ENCODE assay signal across 26 mouse cellular contexts in genomic region chr14:121330090-121330408, GRCm38 (mm10).
"Had no signal": no experiment of that assay in that cellular context is flagged by ENCODE, and none has a peak within 500 bp of the region (broad histone marks: within the 10 kb centered on the region; RNA-seq: fewer than 3 reads in every experiment).

No protein-coding gene starts in this region.

- H3K27me3 ChIP-seq: heart, embryonic 13.5 days; heart, embryonic 15.5 days; hindbrain, embryonic 13.5 days; hindbrain, embryonic 15.5 days; intestine, embryonic 15.5 days; kidney, embryonic 15.5 days; limb, embryonic 13.5 days; limb, embryonic 15.5 days; liver, embryonic 12.5 days had no signal

- H3K4me3 ChIP-seq: heart, adult 2 months; heart, embryonic 13.5 days; heart, embryonic 15.5 days; hindbrain, embryonic 13.5 days; hindbrain, embryonic 15.5 days; intestine, embryonic 15.5 days; kidney, embryonic 15.5 days; left cerebral cortex, adult 2 months; limb, embryonic 13.5 days; limb, embryonic 15.5 days; liver, embryonic 12.5 days had no signal

- H3K9ac ChIP-seq: heart, embryonic 13.5 days; heart, embryonic 15.5 days; hindbrain, embryonic 13.5 days; hindbrain, embryonic 15.5 days; intestine, embryonic 15.5 days; kidney, embryonic 15.5 days; limb, embryonic 13.5 days; limb, embryonic 15.5 days; liver, embryonic 12.5 days had no signal

- H3K36me3 ChIP-seq: hindbrain, embryonic 13.5 days; hindbrain, embryonic 15.5 days had no signal

- DNase-seq: gastrocnemius, postnatal 14 days; gastrocnemius, postnatal 36 days; heart, adult 11 months; heart, adult 2 months; heart, postnatal 14 days; heart, postnatal 36 days; kidney, adult 2 months; kidney, adult 9 months; kidney, postnatal 14 days; kidney, postnatal 36 days; layer of hippocampus, adult 9-11 months; left cerebral cortex, postnatal 4 days had no signal

- H3K4me1 ChIP-seq: intestine, embryonic 15.5 days had no signal

- H3K4me2 ChIP-seq: heart, embryonic 11.5 days; heart, embryonic 13.5 days; heart, embryonic 15.5 days; hindbrain, embryonic 13.5 days; hindbrain, embryonic 15.5 days; intestine, embryonic 15.5 days; kidney, embryonic 15.5 days; limb, embryonic 13.5 days; limb, embryonic 15.5 days; liver, embryonic 12.5 days had no signal

- H3K27ac ChIP-seq: heart, adult 2 months; heart, embryonic 13.5 days; heart, embryonic 15.5 days; hindbrain, embryonic 13.5 days; hindbrain, embryonic 15.5 days; hindbrain, postnatal 0 days; intestine, embryonic 15.5 days; kidney, embryonic 15.5 days; kidney, postnatal 0 days; left cerebral cortex, adult 2 months; limb, embryonic 13.5 days; limb, embryonic 15.5 days; liver, embryonic 12.5 days had no signal

- ATAC-seq: hindbrain, postnatal 0 days; intestine, embryonic 15.5 days; intestine, postnatal 0 days; liver, embryonic 12.5 days had no signal

- H3K9me3 ChIP-seq: heart, embryonic 13.5 days; heart, embryonic 15.5 days; hindbrain, embryonic 13.5 days; hindbrain, embryonic 15.5 days; intestine, embryonic 15.5 days; kidney, embryonic 15.5 days; limb, embryonic 13.5 days; limb, embryonic 15.5 days; liver, embryonic 12.5 days had no signal
